Mouse (Mus musculus) ES-Bruce4 (cell line): ENCODE measurements around the gene Ntrk2. TPM values are rescaled to one million over a fixed set of nuclear protein-coding genes. Genes with fewer than 3 reads are reported as not detected.

Source experiments
- H3K27ac ChIP-seq: 2 replicates; pipeline ENCODE4 v1.5.1; 2012; ENCODE audit warnings: low read length, inconsistent platforms; ENCODE audit not compliant: insufficient read depth
- H3K27me3 ChIP-seq: 2 replicates; pipeline ENCODE4 v1.6.1; 2012; ENCODE audit warnings: mild to moderate bottlenecking, low read length, inconsistent platforms; ENCODE audit not compliant: control insufficient read depth, poor library complexity, insufficient read depth, severe bottlenecking
- H3K36me3 ChIP-seq: 2 replicates; pipeline ENCODE4 v1.6.1; 2012; ENCODE audit warnings: inconsistent platforms, mild to moderate bottlenecking, low read length, moderate library complexity; ENCODE audit not compliant: control insufficient read depth, poor library complexity, insufficient read depth, severe bottlenecking
- H3K4me1 ChIP-seq: one replicate; pipeline ENCODE4 v1.8.1; 2011; ENCODE audit warnings: low read length; ENCODE audit not compliant: control insufficient read depth, insufficient read depth
- H3K4me3 ChIP-seq: 2 replicates; pipeline ENCODE4 v1.5.1; 2011; ENCODE audit warnings: low read depth, mild to moderate bottlenecking, low read length
- H3K9ac ChIP-seq: 2 replicates; pipeline ENCODE4 v1.6.1; 2012; ENCODE audit warnings: low read depth, mild to moderate bottlenecking, inconsistent platforms; ENCODE audit not compliant: poor library complexity, severe bottlenecking
- H3K9me3 ChIP-seq: replicated peaks from 2 replicates; pipeline ENCODE4 v1.6.1; 2012; ENCODE audit warnings: mild to moderate bottlenecking, low read length, inconsistent platforms; ENCODE audit not compliant: control insufficient read depth, poor library complexity, insufficient read depth, severe bottlenecking
- CTCF ChIP-seq: IDR thresholded peaks from one replicate; pipeline ENCODE4 v1.8.1; 2011; ENCODE audit warnings: low read depth, low read length
- EP300 ChIP-seq: IDR thresholded peaks from 2 replicates; pipeline ENCODE4 v1.6.1; 2011; ENCODE audit warnings: low read depth, low read length; ENCODE audit not compliant: insufficient read depth
- POLR2A ChIP-seq: IDR thresholded peaks from one replicate; pipeline ENCODE4 v1.8.1; 2011; ENCODE audit warnings: low read length; ENCODE audit not compliant: insufficient read depth
- polyA plus RNA-seq: library from polyadenylated mRNA; stranded (reverse); fragments of >200 nt; gene quantifications from 2 replicates; pipeline ENCODE4 v1.2.4, GENCODE M21; 2011; ENCODE audit warnings: low read depth; ENCODE audit not compliant: missing spikeins, insufficient read depth, insufficient read length

Gene Ntrk2
- polyA plus RNA-seq, 1 experiment, result 1.7 TPM

- no peaks in the 10 kb centered on the region for H3K27me3 ChIP-seq
- no peak overlapping the region for H3K9ac ChIP-seq
- TF ChIP-seq EP300 (no peak), POLR2A (no peak), CTCF (no peak)
- no peak overlapping the region for H3K27ac ChIP-seq
- H3K4me3 ChIP-seq, result no peak overlapping the region
- H3K4me1 ChIP-seq, result no peaks in the 10 kb centered on the region
- no peaks in the 10 kb centered on the region for H3K9me3 ChIP-seq
- H3K36me3 ChIP-seq, result no peaks in the 10 kb centered on the region
Measured at GRCm38 (mm10) chr13:58831999-58832398, 25.6 kb downstream of the Ntrk2 start.

DNA sequence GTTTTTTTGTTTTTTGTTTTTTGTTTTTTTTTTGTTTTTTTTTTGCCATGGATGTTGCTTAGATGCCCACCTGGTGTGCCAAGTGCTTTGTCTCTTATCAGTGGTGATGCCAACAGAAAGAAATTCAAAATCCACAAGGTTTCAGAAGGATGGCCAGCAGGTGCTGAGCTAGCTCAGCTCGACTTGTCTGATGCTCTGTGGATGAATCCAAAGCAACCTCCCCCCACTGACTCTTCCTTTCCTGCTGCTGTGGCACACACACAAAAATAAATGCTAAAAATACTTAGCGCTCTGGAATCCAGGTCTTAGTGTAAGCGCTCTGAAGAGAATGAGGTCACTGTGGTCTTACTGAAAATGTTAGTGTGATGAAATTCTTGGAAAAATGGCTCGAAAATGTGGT, 28.4 kb downstream of the Ntrk2 start:
- Histone ChIP-seq H3K9me3 (no peaks in the 10 kb centered on the region), H3K4me3 (no peak overlapping the region), H3K9ac (no peak overlapping the region), H3K4me1 (no peaks in the 10 kb centered on the region), H3K36me3 (no peaks in the 10 kb centered on the region), H3K27ac (no peak overlapping the region), H3K27me3 (no peaks in the 10 kb centered on the region)
- TF ChIP-seq CTCF, result no peak
- no peak for TF ChIP-seq EP300
- TF ChIP-seq POLR2A, result no peak

GRCm38 (mm10) chr13:58836891-58837290, 30.5 kb downstream of the Ntrk2 start:
- Histone ChIP-seq H3K36me3 (no peaks in the 10 kb centered on the region), H3K9me3 (no peaks in the 10 kb centered on the region)
- TF ChIP-seq EP300 (no peak), POLR2A (no peak), CTCF (no peak)

DNA sequence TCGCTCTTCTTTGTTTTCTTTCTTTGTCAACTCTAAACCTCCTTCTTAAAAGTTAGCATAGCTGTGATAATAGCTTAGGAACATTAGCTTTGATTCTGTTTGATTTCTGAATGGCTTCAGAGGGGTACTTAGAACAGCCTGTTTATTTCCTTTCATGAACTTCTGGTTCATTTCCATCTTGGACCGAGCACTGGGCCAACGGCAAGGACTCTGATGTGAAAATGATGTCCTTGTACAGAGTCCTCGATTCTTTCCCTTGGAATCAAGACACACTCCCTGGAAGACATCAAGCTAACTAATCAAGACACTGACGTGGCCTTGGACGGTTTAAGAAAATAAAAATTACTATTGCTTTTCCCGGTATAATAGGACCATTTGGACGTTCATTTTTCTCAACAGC, 31.7 kb downstream of the Ntrk2 start:
- Histone ChIP-seq H3K27me3 (no peaks in the 10 kb centered on the region), H3K36me3 (no peaks in the 10 kb centered on the region), H3K9ac (no peak overlapping the region), H3K27ac (no peak overlapping the region), H3K4me1 (peaks cover 3% of the 10 kb centered on the region), H3K9me3 (no peaks in the 10 kb centered on the region), H3K4me3 (no peak overlapping the region)
- TF ChIP-seq POLR2A, result no peak
- no peak for TF ChIP-seq EP300
- TF ChIP-seq CTCF, result no peak

More at GRCm38 (mm10) chr13:58836891-58837290, 30.5 kb downstream of the Ntrk2 start:
- Histone ChIP-seq H3K27me3 (no peaks in the 10 kb centered on the region), H3K27ac (no peak overlapping the region), H3K4me3 (no peak overlapping the region), H3K9ac (no peak overlapping the region), H3K4me1 (peaks cover 3% of the 10 kb centered on the region)

DNA sequence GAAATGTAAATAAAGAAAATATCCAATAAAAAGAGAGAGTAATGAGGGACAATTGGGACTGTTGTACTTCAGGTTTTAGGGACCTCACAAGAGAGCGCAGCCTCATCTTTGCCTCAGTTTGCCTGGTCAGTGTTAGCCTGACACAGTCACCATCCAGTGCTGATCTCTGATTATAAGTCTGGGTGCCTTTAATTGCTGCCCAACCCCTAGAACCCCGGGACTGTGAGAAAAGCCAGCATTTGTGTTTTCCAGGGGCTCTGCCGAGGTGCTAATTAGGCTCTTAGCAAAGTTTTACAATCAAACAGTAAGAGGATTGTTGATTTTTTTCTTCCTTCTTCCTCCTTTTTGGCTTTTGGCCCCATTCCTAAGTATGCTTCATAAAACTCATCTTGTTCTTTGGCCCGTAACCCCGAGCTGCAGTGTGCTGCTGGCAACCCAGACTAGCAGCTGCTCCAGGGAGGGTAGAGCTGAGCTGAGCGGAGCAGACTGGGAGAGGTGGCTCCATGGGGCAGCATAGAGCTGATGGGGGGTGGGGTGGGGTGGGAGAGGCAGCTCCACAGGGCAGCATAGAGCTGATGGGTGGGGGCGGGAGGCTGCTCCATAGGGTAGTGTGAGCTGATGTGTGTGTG, 34.5 kb downstream of the Ntrk2 start:
- no peak for TF ChIP-seq EP300
- no peak for TF ChIP-seq CTCF
- TF ChIP-seq POLR2A, result no peak
- Histone ChIP-seq H3K4me3 (no peak overlapping the region), H3K9ac (no peak overlapping the region), H3K27ac (no peak overlapping the region), H3K36me3 (no peaks in the 10 kb centered on the region), H3K27me3 (peaks cover 2% of the 10 kb centered on the region; the same call in 1 of the 2 replicates), H3K4me1 (peaks cover 3% of the 10 kb centered on the region), H3K9me3 (no peaks in the 10 kb centered on the region)

- no peak overlapping the region for H3K9ac ChIP-seq
- peaks cover 3% of the 10 kb centered on the region for H3K9me3 ChIP-seq
- no peaks in the 10 kb centered on the region for H3K36me3 ChIP-seq
- H3K4me3 ChIP-seq, result no peak overlapping the region
- no peak for TF ChIP-seq CTCF
- TF ChIP-seq POLR2A, result no peak
- TF ChIP-seq EP300, result no peak
- H3K27me3 ChIP-seq, result peaks cover 2% of the 10 kb centered on the region; the same call in 1 of the 2 replicates
- peaks cover 3% of the 10 kb centered on the region for H3K4me1 ChIP-seq
- no peak overlapping the region for H3K27ac ChIP-seq
Measured at GRCm38 (mm10) chr13:58843826-58844225, 37.5 kb downstream of the Ntrk2 start.
